Mouse (Mus musculus): ENCODE data around the gene Acat2.

- TF ChIP-seq ZMIZ1 (IDR thresholded peaks at IDR 0.05; ENCODE audit: low read depth, low read length) (no peak), JUND (conservative IDR thresholded peaks at IDR 0.05; ENCODE audit: low read depth, low read length) (no peak), KAT2A (IDR thresholded peaks at IDR 0.05; ENCODE audit: insufficient replicate concordance, low read length) (no peak), CTCF (conservative IDR thresholded peaks at IDR 0.05 in 1 of 2, IDR thresholded peaks at IDR 0.05 in 1 of 2; ENCODE audit: low read depth in 2 of 2, low read length in 2 of 2) (no peak), MYC (IDR thresholded peaks at IDR 0.05; ENCODE audit: low read depth, low read length) (no peak), RCOR1 (conservative IDR thresholded peaks at IDR 0.05; ENCODE audit: low read depth, low read length) (no peak)
Measured at GRCm38 (mm10) chr17:12925001-12925400, 35.5 kb downstream of the Acat2 start.

All from CH12.LX (cell line).